Mouse (Mus musculus) ES-E14 (cell line): ENCODE data around the gene Syce1.

ENCODE experiments used
- CHD2 ChIP-seq: IDR thresholded peaks from 2 replicates; pipeline ENCODE4 v1.6.1; 2014; ENCODE audit warnings: mild to moderate bottlenecking, low read depth, low read length, inconsistent platforms
- HCFC1 ChIP-seq: IDR thresholded peaks from 2 replicates; pipeline ENCODE4 v1.6.1; 2012; ENCODE audit warnings: low read length, inconsistent platforms, borderline replicate concordance; ENCODE audit not compliant: insufficient read depth
- MAFK ChIP-seq: IDR thresholded peaks from 2 replicates; pipeline ENCODE4 v1.6.1; 2014; ENCODE audit warnings: mild to moderate bottlenecking, low read depth, low read length, inconsistent platforms; ENCODE audit not compliant: insufficient read depth
- ZNF384 ChIP-seq: IDR thresholded peaks from 2 replicates; pipeline ENCODE4 v1.6.1; 2012; ENCODE audit warnings: low read depth, low read length, inconsistent platforms

GRCm38 (mm10) chr7:140797619-140798018 lies 10.0 kb upstream of the Syce1 start:
- TF ChIP-seq ZNF384: no peak
- no peak for TF ChIP-seq HCFC1
- TF ChIP-seq CHD2: no peak
- no peak for TF ChIP-seq MAFK
